Mouse (Mus musculus) limb, embryonic 14.5 days (tissue): Measurements from ENCODE around the gene March5. TPM values are rescaled to one million over a fixed set of nuclear protein-coding genes. Genes with fewer than 3 reads are reported as not detected.

ENCODE experiments used
- ATAC-seq: fragments of 200-750 bp; cut with Nextera tagmentation; 2 replicates; pipeline ENCODE4 v1.8.0; 2017; ENCODE audit warnings: low read depth, moderate number of reproducible peaks, moderate TSS enrichment; ENCODE audit not compliant: low FRiP score
- DNase-seq: peaks from one replicate; pipeline ENCODE4 v3.0.0-alpha.2; 2015; ENCODE audit warnings: low spot score
- H3K27ac ChIP-seq: fragments of 300-500 bp; sonication (generic); replicated peaks from 2 replicates; pipeline ENCODE4 v1.5.1; 2014; ENCODE audit warnings: low read depth, mild to moderate bottlenecking, low read length, moderate library complexity, mixed read lengths
- H3K27me3 ChIP-seq: fragments of 300-500 bp; sonication (generic); 2 replicates; pipeline ENCODE4 v1.6.1; 2014; ENCODE audit warnings: low read length, mixed read lengths; ENCODE audit not compliant: control insufficient read depth, insufficient read depth
- H3K36me3 ChIP-seq: fragments of 300-500 bp; sonication (generic); 2 replicates; pipeline ENCODE4 v1.6.1; 2014; ENCODE audit warnings: mild to moderate bottlenecking, low read length, moderate library complexity, mixed read lengths; ENCODE audit not compliant: control insufficient read depth, insufficient read depth
- H3K4me1 ChIP-seq: fragments of 300-500 bp; sonication (generic); 2 replicates; pipeline ENCODE4 v1.6.1; 2014; ENCODE audit warnings: antibody characterized with exemption, low read length, mixed read lengths; ENCODE audit not compliant: control insufficient read depth, insufficient read depth
- H3K4me2 ChIP-seq: fragments of 300-500 bp; sonication (generic); replicated peaks from 2 replicates; pipeline ENCODE4 v1.6.1; 2014; ENCODE audit warnings: low read depth, mild to moderate bottlenecking, low read length, moderate library complexity; ENCODE audit not compliant: severe bottlenecking
- H3K4me3 ChIP-seq: fragments of 300-500 bp; sonication (generic); replicated peaks from 2 replicates; pipeline ENCODE4 v1.5.1; 2014; ENCODE audit warnings: low read length
- H3K9ac ChIP-seq: fragments of 300-500 bp; sonication (generic); 2 replicates; pipeline ENCODE4 v1.6.1; 2014; ENCODE audit warnings: mild to moderate bottlenecking, low read depth, low read length, moderate library complexity; ENCODE audit not compliant: severe bottlenecking
- H3K9me3 ChIP-seq: fragments of 300-500 bp; sonication (generic); 2 replicates; pipeline ENCODE4 v1.6.1; 2016; ENCODE audit warnings: low read length; ENCODE audit not compliant: control insufficient read depth
- POLR2A ChIP-seq: fragments of 200-500 bp; IDR thresholded peaks from 2 replicates; pipeline ENCODE4 v1.8.0; 2012; ENCODE audit warnings: inconsistent platforms, mild to moderate bottlenecking, moderate library complexity, borderline replicate concordance; ENCODE audit not compliant: insufficient read depth, insufficient read length; ENCODE audit errors: extremely low read depth
- WGBS: fragments of 180-500 bp; shearing (Covaris S2); extraction: QIAGEN DNeasy Blood & Tissue Kit; methylation state at CpG from one replicate; pipeline ENCODE4 v1.1.7; 2014; 5-methylcytosine and 5-hydroxymethylcytosine counted together
- polyA plus RNA-seq, 2 experiments: library from polyadenylated mRNA; depleted of rRNA in 1 of 2; stranded (reverse) in 1 of 2; unstranded in 1 of 2; fragments of >200 nt; fragmentation: Nextera tagmentation in 1 of 2; extraction: Ambion mirVana in 1 of 2; gene quantifications; 2 replicates each; pipeline versions ENCODE4 v1.2.1 to v1.2.3; 2012 to 2014

The March5 gene
- polyA plus RNA-seq, 2 experiments, result 67.0 to 106 TPM

- Histone ChIP-seq H3K27ac (no peak overlapping the region), H3K9ac (no peak overlapping the region), H3K9me3 (no peaks in the 10 kb centered on the region), H3K4me3 (no peak overlapping the region), H3K4me2 (no peak overlapping the region), H3K36me3 (no peaks in the 10 kb centered on the region), H3K27me3 (peaks cover 10% of the 10 kb centered on the region), H3K4me1 (peaks cover 4% of the 10 kb centered on the region)
- TF ChIP-seq POLR2A, result no peak
- ATAC-seq, result no peak
- peak; percentile 88 for DNase-seq
- 21% methylated on average over 4 of the region's 4 CpGs for WGBS
These were observed 31.8 kb downstream of the March5 start for GRCm38 (mm10) chr19:37239096-37239495.

- Histone ChIP-seq H3K36me3 (no peaks in the 10 kb centered on the region), H3K9me3 (no peaks in the 10 kb centered on the region), H3K4me2 (no peak overlapping the region), H3K4me3 (no peak overlapping the region), H3K9ac (no peak overlapping the region), H3K27me3 (no peaks in the 10 kb centered on the region), H3K27ac (no peak overlapping the region), H3K4me1 (peaks cover 4% of the 10 kb centered on the region)
- DNase-seq, result no peak
- WGBS, result 73% methylated on average over 5 of the region's 5 CpGs
- no peak for ATAC-seq
- no peak for TF ChIP-seq POLR2A
These were observed 33.9 kb downstream of the March5 start for GRCm38 (mm10) chr19:37241201-37241600.

GRCm38 (mm10) chr19:37242707-37243106, 35.4 kb downstream of the March5 start:
- H3K4me2 ChIP-seq, result no peak overlapping the region
- DNase-seq (no peak), ATAC-seq (no peak)
- no peak for TF ChIP-seq POLR2A
- no peak overlapping the region for H3K4me3 ChIP-seq
- no peaks in the 10 kb centered on the region for H3K36me3 ChIP-seq
- H3K4me1 ChIP-seq, result peaks cover 4% of the 10 kb centered on the region
- H3K27ac ChIP-seq, result no peak overlapping the region
- H3K9me3 ChIP-seq, result no peaks in the 10 kb centered on the region
- no peaks in the 10 kb centered on the region for H3K27me3 ChIP-seq
- WGBS, result 9% methylated on average over 2 of the region's 2 CpGs
- no peak overlapping the region for H3K9ac ChIP-seq

- Histone ChIP-seq H3K4me3 (no peak overlapping the region), H3K27me3 (no peaks in the 10 kb centered on the region), H3K27ac (no peak overlapping the region), H3K4me1 (no peaks in the 10 kb centered on the region), H3K9ac (no peak overlapping the region), H3K9me3 (no peaks in the 10 kb centered on the region), H3K4me2 (no peak overlapping the region), H3K36me3 (no peaks in the 10 kb centered on the region)
- 41% methylated on average over 3 of the region's 3 CpGs for WGBS
- no peak for TF ChIP-seq POLR2A
- no peak for ATAC-seq
- DNase-seq, result no peak
These were observed 39.5 kb downstream of the March5 start for GRCm38 (mm10) chr19:37246859-37247258.

GRCm38 (mm10) chr19:37248199-37248598, 40.9 kb downstream of the March5 start:
- ATAC-seq, result no peak
- Histone ChIP-seq H3K36me3 (no peaks in the 10 kb centered on the region), H3K4me2 (no peak overlapping the region), H3K27ac (no peak overlapping the region), H3K27me3 (no peaks in the 10 kb centered on the region), H3K9me3 (no peaks in the 10 kb centered on the region), H3K4me3 (no peak overlapping the region), H3K4me1 (no peaks in the 10 kb centered on the region), H3K9ac (no peak overlapping the region)
- 77% methylated on average over 3 of the region's 3 CpGs for WGBS
- TF ChIP-seq POLR2A, result no peak
- no peak for DNase-seq

- Histone ChIP-seq H3K27me3 (no peaks in the 10 kb centered on the region), H3K9me3 (no peaks in the 10 kb centered on the region), H3K27ac (no peak overlapping the region), H3K4me1 (no peaks in the 10 kb centered on the region), H3K4me2 (no peak overlapping the region), H3K36me3 (no peaks in the 10 kb centered on the region), H3K4me3 (no peak overlapping the region), H3K9ac (no peak overlapping the region)
- DNase-seq (no peak), ATAC-seq (no peak)
- TF ChIP-seq POLR2A, result no peak
- 65% methylated on average over 6 of the region's 6 CpGs for WGBS
These were observed 44.8 kb downstream of the March5 start for GRCm38 (mm10) chr19:37252104-37252503.
